Mouse (Mus musculus) neural tube, postnatal 0 days (tissue): ENCODE data around the gene Rbm15b. TPM values are rescaled to one million over a fixed set of nuclear protein-coding genes. Genes with fewer than 3 reads are reported as not detected.

Source experiments
- polyA plus RNA-seq: library from polyadenylated mRNA; unstranded; fragments of >200 nt; fragmentation: Nextera tagmentation; extraction: Ambion mirVana; gene quantifications from 2 replicates; pipeline ENCODE4 v1.2.1, GENCODE M21; 2015

The Rbm15b gene
- 11.4 and 16.4 TPM in 2 replicates for polyA plus RNA-seq

GRCm38 (mm10) chr9:106886828-106887702 lies at the start of gene Rbm15b:
Rbm15b (minus strand) TSS chr9:106887428.

GRCm38 (mm10) chr9:106891829-106892551 lies 4.8 kb upstream of the Rbm15b start, which contains the start of gene Manf:
Manf (minus strand) TSS chr9:106891979.

Other genes with a start within 250 kb of the Rbm15b start
- gene Grm2, start 231.3 kb downstream of the Rbm15b start, polyA plus RNA-seq = 8.0 and 8.3 TPM in 2 replicates
- 93.6 and 93.9 TPM in 2 replicates for gene Tex264, start 201.5 kb downstream of the Rbm15b start, polyA plus RNA-seq
- 3.9 and 5.0 TPM in 2 replicates for gene Rad54l2, start 98.2 kb downstream of the Rbm15b start, polyA plus RNA-seq
- gene Dcaf1, start 65.6 kb downstream of the Rbm15b start, polyA plus RNA-seq = 6.8 TPM in 2 replicates
- gene Manf, start 4.6 kb upstream of the Rbm15b start, polyA plus RNA-seq = 143 and 144 TPM in 2 replicates